Mouse (Mus musculus) embryo, embryonic 9.5 days (tissue): ENCODE results near the gene Ywhag.

Experiments used
- DNase-seq: peaks from one replicate; pipeline ENCODE4 v3.0.0-alpha.2; 2017; ENCODE audit errors: extremely low spot score

The Ywhag gene

GRCm38 (mm10) chr5:135951660-135952059, 17.2 kb upstream of the Ywhag start:
- no peak for DNase-seq

DNA sequence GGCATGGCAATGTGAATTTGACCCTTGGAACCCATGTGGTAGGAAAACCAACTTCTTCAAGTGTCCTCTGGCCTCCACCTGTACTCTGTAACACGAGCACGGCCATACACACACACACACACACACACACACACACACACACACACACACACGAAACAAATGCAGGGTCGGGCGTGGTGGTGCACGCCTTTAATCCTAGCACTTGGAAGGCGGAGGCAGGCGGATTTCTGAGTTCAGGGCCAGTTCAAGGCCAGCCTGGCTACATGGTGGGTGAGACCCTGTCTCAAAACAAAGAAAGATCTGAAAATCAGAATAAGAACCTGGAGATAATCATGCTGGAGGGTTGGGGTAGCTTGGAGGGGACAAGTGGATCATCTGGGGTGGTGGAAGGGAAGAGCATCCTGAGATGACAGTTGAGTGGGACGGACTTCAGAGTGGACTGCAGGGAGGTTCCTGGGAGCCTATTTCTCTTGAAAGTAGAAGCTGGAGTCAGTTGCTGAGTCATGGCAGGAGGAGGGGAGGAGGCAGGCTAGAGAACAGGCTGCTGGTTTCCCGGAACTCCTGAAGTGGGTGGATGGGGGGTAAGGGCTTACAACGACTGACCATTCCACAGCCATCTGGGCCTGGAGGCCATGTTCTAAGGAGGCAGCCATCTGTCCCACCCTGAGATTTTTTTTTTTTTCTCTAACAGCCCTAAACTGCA, 16.4 kb upstream of the Ywhag start:
- DNase-seq = no peak

DNA sequence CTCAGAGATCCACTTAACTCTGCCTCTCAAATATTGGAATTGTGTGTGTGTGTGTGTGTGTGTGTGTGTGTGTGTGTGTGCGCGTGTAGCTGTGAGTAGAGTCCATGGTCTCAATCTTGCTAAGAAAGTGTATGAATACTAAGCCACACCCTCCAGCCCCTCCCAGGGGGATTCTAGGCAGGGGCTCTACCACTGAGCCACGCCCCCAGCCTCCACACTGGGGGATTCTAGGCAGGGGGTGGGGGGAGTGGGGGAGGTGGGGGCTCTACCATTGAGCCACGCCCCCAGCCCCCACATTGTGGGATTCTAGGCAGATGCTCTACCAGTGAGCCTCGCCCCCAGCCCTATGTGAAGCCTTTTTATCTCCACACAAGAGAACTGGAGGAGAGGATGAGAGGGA, 12.2 kb upstream of the Ywhag start:
- no peak for DNase-seq

DNA sequence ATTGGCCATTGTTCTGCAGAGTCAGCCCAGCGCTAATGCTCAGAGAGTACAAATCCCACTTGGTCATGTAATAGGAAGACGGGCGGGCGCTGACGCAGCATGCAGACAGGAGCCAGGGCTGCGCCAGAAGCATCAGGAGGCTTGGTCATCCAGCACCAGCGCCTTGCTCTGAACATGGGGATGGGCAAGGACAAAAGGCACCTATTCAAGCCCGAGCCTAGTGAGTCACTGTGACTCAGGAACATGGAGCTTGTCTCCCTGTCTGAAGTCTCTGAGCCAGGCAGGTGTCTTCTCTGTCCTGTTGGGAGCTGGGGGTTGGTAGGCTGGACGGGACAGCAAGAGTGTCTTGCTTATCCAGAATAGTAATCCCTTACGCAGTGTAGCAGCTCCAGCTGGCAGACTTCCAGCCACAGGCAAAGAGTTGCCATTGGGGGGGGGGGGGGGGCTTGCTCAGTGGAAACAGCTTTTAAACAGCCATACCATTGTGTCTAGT, 11.5 kb upstream of the Ywhag start:
- no peak for DNase-seq

DNA sequence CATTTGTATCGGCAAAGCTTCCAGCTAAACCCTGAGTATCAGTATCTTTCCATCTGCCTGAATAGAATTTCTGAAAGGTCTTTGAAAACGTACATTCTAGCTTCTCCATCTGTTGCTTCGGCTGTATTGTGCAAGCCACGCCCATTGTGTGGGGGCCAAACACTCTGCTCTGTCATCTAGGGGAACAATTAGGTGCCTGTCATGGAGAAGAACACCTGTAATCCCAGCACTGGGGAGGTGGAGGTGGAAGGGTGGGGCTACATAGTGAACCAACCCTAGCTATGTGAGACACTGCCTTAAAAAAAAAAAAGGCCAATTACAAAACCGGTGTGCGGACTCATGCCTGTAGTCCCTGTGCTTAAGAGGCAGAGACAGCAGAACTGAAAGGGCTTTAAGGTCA, 8.3 kb upstream of the Ywhag start:
- DNase-seq = no peak

- no peak for DNase-seq
Measured at GRCm38 (mm10) chr5:135940587-135940986, 6.2 kb upstream of the Ywhag start.

DNA sequence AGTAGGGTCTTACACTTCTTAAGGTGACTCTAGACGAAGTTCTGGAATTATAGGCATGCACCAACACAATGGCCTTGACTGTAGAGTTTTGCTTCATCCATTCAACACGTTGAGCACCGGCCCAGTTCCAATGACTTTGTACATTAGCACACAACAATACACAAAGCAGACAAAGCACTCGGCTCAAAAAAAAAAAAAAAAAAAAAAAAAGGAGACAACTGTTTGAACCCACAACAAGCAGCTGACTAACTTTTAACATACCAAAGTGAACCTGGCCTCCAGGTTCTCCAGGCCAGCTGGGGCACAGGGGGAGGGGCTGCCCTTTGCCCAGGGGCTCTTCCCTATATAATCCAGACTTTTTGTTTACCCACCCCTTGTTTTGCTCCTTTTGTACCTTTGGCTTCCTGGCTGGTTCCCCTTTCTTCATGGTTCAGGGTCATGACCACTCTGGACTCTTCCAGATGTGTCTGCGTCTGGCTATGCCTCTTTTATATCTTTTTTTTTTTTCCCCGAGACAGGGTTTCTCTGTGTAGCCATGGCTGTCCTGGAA, 1.3 kb upstream of the Ywhag start:
- DNase-seq = no peak

GRCm38 (mm10) chr5:135935176-135935523, 734 bp upstream of the Ywhag start:
- DNase-seq = no peak

DNA sequence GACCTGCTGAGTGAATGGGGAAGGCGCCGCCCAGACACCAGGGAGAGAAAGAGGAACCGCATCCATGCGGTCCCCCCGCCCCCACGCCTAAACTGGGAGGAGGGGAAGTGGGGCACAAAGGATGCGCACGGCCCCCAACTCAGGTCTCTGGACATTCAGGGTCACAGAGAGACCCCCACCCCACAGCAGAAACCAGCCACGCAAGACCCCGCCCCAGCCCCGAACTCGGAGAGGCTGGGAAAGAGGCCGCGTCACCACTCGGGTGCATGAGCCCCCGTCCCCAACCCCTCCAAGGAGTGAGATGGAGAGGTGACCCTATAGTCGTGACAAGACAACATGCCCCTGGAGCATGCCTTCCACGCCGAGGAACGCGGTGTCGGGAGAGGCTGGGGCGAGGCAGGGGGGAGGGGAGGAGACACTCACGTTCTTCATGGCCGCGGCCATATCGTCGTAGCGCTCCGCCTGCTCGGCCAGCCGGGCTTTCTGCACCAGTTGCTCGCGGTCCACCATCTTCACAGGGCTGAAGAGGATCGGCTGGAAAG, 445 bp downstream of the Ywhag start:
- DNase-seq = no peak

GRCm38 (mm10) chr5:135933222-135933899, 1.1 kb downstream of the Ywhag start:
- DNase-seq = no peak

GRCm38 (mm10) chr5:135932359-135932758, 2.1 kb downstream of the Ywhag start:
- no peak for DNase-seq

GRCm38 (mm10) chr5:135931526-135931925, 2.9 kb downstream of the Ywhag start:
- no peak for DNase-seq

GRCm38 (mm10) chr5:135929685-135930424, 4.6 kb downstream of the Ywhag start:
- no peak for DNase-seq

- DNase-seq = no peak
Measured at GRCm38 (mm10) chr5:135923901-135924300, 10.5 kb downstream of the Ywhag start.

DNA sequence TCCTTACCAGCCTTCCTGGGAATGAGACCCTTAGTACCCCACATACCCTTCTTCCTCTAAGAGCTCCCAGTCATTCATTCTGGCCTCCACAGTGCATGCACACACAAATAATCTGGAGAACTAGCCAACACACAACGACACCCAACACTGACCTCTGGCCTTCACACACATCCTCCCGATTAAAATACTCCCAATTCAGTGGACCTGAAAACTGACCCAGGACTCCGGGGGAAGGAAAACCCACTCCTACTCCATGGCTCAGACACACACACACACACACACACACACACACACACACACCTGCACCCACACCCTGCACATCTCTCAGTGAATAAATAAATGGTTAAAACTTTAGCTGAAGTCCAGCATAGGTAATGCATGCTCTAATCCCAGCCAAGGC, 14.5 kb downstream of the Ywhag start:
- DNase-seq = no peak

DNA sequence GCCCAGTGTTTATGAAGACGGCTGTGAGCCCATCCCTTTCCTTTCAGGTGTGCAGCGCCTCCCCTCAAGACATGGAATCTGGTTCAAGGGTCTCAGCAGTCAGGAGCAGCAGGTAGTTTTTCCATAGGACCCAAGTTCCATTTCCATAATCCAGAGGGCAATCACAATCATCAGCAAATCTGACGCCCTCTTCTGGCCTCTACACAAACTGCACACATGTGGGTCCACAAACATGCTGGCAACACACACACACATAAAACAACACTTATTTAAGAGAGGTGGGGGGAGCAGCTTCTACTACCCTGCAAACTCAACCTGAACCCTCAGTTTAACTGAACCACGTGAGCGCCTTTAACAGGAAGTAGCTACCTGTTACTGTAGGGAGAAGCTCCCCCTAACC, 15.8 kb downstream of the Ywhag start:
- no peak for DNase-seq

- no peak for DNase-seq
Measured at GRCm38 (mm10) chr5:135918059-135918437, 16.4 kb downstream of the Ywhag start.

DNA sequence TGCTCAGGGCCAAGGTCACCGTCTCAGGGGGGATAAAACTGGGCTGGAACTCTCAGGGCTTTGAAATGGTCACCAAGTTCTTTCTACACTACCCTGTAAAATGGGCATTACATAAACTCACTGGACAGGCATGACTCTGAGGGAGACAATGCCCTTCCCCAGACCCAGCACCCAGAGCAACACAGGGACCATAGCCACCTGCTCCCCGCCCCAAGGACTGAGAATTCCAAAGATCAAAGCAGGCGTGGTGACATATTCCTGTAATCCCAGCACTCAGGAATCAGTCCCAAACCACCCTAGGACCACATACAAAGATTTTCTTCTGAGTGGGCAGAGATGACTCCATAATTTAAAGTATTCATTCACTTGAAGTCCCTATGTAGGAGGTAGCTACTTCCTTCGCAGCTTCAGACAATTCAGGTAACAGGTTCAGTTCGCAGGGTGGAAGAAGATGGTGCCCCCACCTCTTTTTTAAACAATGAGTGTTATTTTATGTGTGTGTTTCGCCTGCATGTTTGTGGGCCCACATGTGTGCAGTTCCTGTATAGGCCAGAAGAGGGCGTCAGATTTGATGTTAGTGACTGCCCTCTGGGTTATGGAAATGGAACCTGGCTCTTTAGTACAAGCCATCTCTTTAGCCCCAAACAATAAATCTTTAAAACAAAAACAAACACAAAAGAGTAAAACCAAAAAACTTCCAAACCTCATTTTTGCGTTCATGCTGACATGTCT, 16.9 kb downstream of the Ywhag start:
- no peak for DNase-seq

DNA sequence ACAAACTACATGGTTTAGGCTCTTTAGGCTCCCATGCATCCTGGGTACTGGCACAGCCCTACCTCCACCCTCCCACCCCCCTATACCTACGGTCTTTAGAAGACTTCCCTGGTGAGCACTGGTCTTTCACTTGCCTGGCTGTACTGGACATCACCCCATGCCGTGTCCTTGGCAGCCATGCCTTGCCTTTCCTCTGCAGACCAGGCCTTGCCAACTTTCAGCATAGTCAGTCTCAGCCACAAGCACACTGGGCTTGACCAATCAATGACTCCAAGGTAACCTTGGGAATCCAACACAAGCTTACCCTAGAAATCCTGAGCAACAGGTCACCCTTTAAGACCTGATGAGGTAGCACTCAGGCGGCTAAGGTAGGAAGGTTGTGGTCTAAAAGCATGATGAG, 17.8 kb downstream of the Ywhag start:
- DNase-seq = no peak

DNA sequence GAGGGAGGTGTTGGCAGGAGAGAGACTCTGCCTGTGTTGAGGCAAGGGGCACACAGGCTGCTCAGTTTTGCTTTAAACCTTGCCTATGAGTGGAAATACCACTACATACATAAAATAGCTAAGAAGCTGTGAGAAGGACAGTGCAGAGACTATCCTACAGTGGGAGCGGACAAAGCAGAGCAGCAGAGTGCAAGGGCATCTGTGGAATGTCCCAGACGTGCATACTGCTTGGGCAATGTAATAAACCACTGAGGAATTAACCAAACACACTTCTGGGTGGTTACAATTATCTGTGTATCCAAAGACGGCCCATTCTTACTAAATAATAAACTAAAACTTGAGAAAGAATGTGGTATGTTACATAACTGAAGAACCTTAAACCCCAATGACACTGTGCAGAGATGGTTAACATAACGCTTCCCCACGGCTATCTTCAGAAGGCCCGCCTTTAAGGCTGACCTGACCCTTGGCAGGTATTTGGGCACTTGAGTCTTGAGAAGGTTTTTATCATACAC, 18.3 kb downstream of the Ywhag start:
- DNase-seq = no peak

DNA sequence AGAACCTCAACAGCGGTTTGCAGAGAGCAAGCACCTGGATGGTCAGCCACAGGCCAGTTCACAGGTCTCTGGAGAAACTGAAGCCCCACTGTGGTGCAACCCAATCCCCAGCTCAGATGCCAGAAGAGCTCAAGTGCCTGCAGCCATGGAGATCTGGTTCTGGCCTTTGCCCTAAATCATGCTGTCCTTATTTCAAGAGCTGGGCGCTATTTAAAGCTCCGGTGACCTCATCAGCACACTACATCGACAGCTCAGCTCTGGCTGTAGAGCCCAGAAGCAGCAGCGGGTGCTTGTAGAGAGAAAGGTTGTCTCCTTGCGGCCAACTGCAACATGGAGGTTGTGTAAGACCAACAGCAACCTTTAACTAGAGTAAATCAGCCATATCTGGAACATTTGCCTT, 20.3 kb downstream of the Ywhag start:
- DNase-seq = no peak
